Mouse (Mus musculus) stomach, embryonic 14.5 days (tissue): ENCODE measurements around the gene Scrt2. TPM values are rescaled to one million over a fixed set of nuclear protein-coding genes. Genes with fewer than 3 reads are reported as not detected.

Experiments
- ATAC-seq: fragments of 200-750 bp; cut with Nextera tagmentation; 2 replicates; pipeline ENCODE4 v1.8.0; 2017; ENCODE audit warnings: low read depth, moderate TSS enrichment; ENCODE audit not compliant: insufficient number of reproducible peaks, insufficient read depth, low FRiP score
- H3K27ac ChIP-seq: fragments of 300-500 bp; sonication (generic); 2 replicates; pipeline ENCODE4 v1.5.1; 2014; ENCODE audit warnings: mild to moderate bottlenecking, low read length, moderate library complexity, mixed read lengths
- H3K27me3 ChIP-seq: fragments of 300-500 bp; sonication (generic); 2 replicates; pipeline ENCODE4 v1.6.1; 2014; ENCODE audit warnings: low read length, control low read depth, mixed read lengths; ENCODE audit not compliant: control insufficient read depth, insufficient read depth
- H3K36me3 ChIP-seq: fragments of 300-500 bp; sonication (generic); 2 replicates; pipeline ENCODE4 v1.6.1; 2014; ENCODE audit warnings: mild to moderate bottlenecking, control low read depth, low read length, moderate library complexity, mixed read lengths; ENCODE audit not compliant: control insufficient read depth, insufficient read depth
- H3K4me1 ChIP-seq: fragments of 300-500 bp; sonication (generic); 2 replicates; pipeline ENCODE4 v1.6.1; 2014; ENCODE audit warnings: low read length, control low read depth, mixed read lengths; ENCODE audit not compliant: control insufficient read depth, insufficient read depth
- H3K4me2 ChIP-seq: fragments of 300-500 bp; sonication (generic); replicated peaks from 2 replicates; pipeline ENCODE4 v1.6.1; 2014; ENCODE audit warnings: low read depth, low read length, control low read depth
- H3K4me3 ChIP-seq: fragments of 300-500 bp; sonication (generic); 2 replicates; pipeline ENCODE4 v1.5.1; 2014; ENCODE audit warnings: low read depth, low read length, control low read depth
- H3K9ac ChIP-seq: fragments of 300-500 bp; sonication (generic); replicated peaks from 2 replicates; pipeline ENCODE4 v1.6.1; 2014; ENCODE audit warnings: low read depth, mild to moderate bottlenecking, control low read depth, low read length, moderate library complexity, mixed read lengths
- H3K9me3 ChIP-seq: fragments of 300-500 bp; sonication (generic); 2 replicates; pipeline ENCODE4 v1.6.1; 2016; ENCODE audit warnings: low read depth, low read length, control low read depth; ENCODE audit not compliant: control insufficient read depth
- WGBS: fragments of 180-500 bp; shearing (Covaris S2); extraction: QIAGEN DNeasy Blood & Tissue Kit; methylation state at CpG from one replicate; pipeline ENCODE4 v1.1.7; 2014; 5-methylcytosine and 5-hydroxymethylcytosine counted together
- polyA plus RNA-seq: library from polyadenylated mRNA; unstranded; fragments of >200 nt; fragmentation: Nextera tagmentation; extraction: Ambion mirVana; gene quantifications from 2 replicates; pipeline ENCODE4 v1.2.1, GENCODE M21; 2014

Gene Scrt2
- polyA plus RNA-seq, result 0.10 and 0.12 TPM in 2 replicates

- H3K9ac ChIP-seq, result no peak within 1 kb of the TSS
- 0 out of 2 replicates have a peak, but pooled peaks cover 9% of the 10 kb centered on the region for H3K4me1 ChIP-seq
- peaks cover 22% of the 10 kb centered on the region; the same call in 1 of the 2 replicates for H3K27me3 ChIP-seq
- peak within 1 kb of the TSS; percentile 26 for H3K4me3 ChIP-seq
- WGBS, result 1% methylated on average over 22 of the region's 24 CpGs
- no peaks in the 10 kb centered on the region for H3K9me3 ChIP-seq
- H3K4me2 ChIP-seq, result peak within 1 kb of the TSS; percentile 51
- H3K27ac ChIP-seq, result no peak within 1 kb of the TSS
- no peak for ATAC-seq
- no peaks in the 10 kb centered on the region for H3K36me3 ChIP-seq
Measured at GRCm38 (mm10) chr2:152080685-152081541, at the start of gene Scrt2. Scrt2 (plus strand) TSS chr2:152081529.

- no peaks in the 10 kb centered on the region for H3K36me3 ChIP-seq
- no peak overlapping the region for H3K9ac ChIP-seq
- H3K4me2 ChIP-seq, result no peak overlapping the region
- H3K4me1 ChIP-seq, result no peaks in the 10 kb centered on the region
- no peak for ATAC-seq
- no peaks in the 10 kb centered on the region for H3K27me3 ChIP-seq
- no peaks in the 10 kb centered on the region for H3K9me3 ChIP-seq
- no peak overlapping the region for H3K4me3 ChIP-seq
- no peak overlapping the region for H3K27ac ChIP-seq
Measured at GRCm38 (mm10) chr2:152040101-152040500, 41.2 kb upstream of the Scrt2 start.

GRCm38 (mm10) chr2:152047116-152048002, 34.0 kb upstream of the Scrt2 start:
- ATAC-seq, result no peak; the same call in 1 of the 2 replicates
- H3K4me3 ChIP-seq, result no peak overlapping the region; the same call in 1 of the 2 replicates
- peaks cover 11% of the 10 kb centered on the region; the same call in 1 of the 2 replicates for H3K4me1 ChIP-seq
- WGBS, result 4% methylated on average over 25 of the region's 25 CpGs
- peaks cover 34% of the 10 kb centered on the region for H3K27me3 ChIP-seq
- no peak overlapping the region; the same call in 1 of the 2 replicates for H3K4me2 ChIP-seq
- no peak overlapping the region for H3K27ac ChIP-seq
- H3K9ac ChIP-seq, result no peak overlapping the region
- H3K36me3 ChIP-seq, result no peaks in the 10 kb centered on the region
- no peaks in the 10 kb centered on the region for H3K9me3 ChIP-seq

- Histone ChIP-seq H3K4me3 (peak overlapping the region; percentile 40), H3K36me3 (no peaks in the 10 kb centered on the region), H3K4me1 (peaks cover 11% of the 10 kb centered on the region; the same call in 1 of the 2 replicates), H3K9ac (peak overlapping the region; percentile 30; the same call in 1 of the 2 replicates), H3K27me3 (peaks cover 34% of the 10 kb centered on the region), H3K27ac (no peak overlapping the region), H3K9me3 (no peaks in the 10 kb centered on the region), H3K4me2 (peak overlapping the region; percentile 98)
- peak; percentile 35; the same call in 1 of the 2 replicates for ATAC-seq
- WGBS, result 2% methylated on average over 68 of the region's 82 CpGs
Measured at GRCm38 (mm10) chr2:152048003-152048980, 33.0 kb upstream of the Scrt2 start.

- Histone ChIP-seq H3K9me3 (no peaks in the 10 kb centered on the region), H3K4me2 (peak overlapping the region; percentile 98), H3K9ac (0 out of 2 replicates have a peak overlapping the region, but pooled peaks have one; percentile 30), H3K4me3 (peak overlapping the region; percentile 40), H3K36me3 (no peaks in the 10 kb centered on the region), H3K27me3 (peaks cover 34% of the 10 kb centered on the region), H3K4me1 (peaks cover 11% of the 10 kb centered on the region; the same call in 1 of the 2 replicates), H3K27ac (no peak overlapping the region)
- WGBS, result under 1% methylated on average over 24 of the region's 24 CpGs
- ATAC-seq, result 0 out of 2 replicates have a peak, but pooled peaks have one; percentile 24
Measured at GRCm38 (mm10) chr2:152048981-152049441, 32.3 kb upstream of the Scrt2 start.

GRCm38 (mm10) chr2:152049611-152050270, 31.6 kb upstream of the Scrt2 start:
- Histone ChIP-seq H3K27ac (no peak overlapping the region), H3K4me3 (no peak overlapping the region), H3K27me3 (peaks cover 34% of the 10 kb centered on the region), H3K9ac (no peak overlapping the region), H3K4me2 (peak overlapping the region; percentile 98; the same call in 1 of the 2 replicates), H3K4me1 (peaks cover 11% of the 10 kb centered on the region; the same call in 1 of the 2 replicates), H3K9me3 (no peaks in the 10 kb centered on the region), H3K36me3 (no peaks in the 10 kb centered on the region)
- WGBS, result 7% methylated on average over 13 of the region's 13 CpGs
- ATAC-seq, result no peak

- H3K4me2 ChIP-seq, result no peak overlapping the region
- peaks cover 34% of the 10 kb centered on the region for H3K27me3 ChIP-seq
- 16% methylated on average over 7 of the region's 7 CpGs for WGBS
- no peaks in the 10 kb centered on the region for H3K36me3 ChIP-seq
- H3K4me1 ChIP-seq, result peaks cover 11% of the 10 kb centered on the region; the same call in 1 of the 2 replicates
- no peak overlapping the region for H3K4me3 ChIP-seq
- no peak overlapping the region for H3K27ac ChIP-seq
- no peak overlapping the region for H3K9ac ChIP-seq
- H3K9me3 ChIP-seq, result no peaks in the 10 kb centered on the region
- ATAC-seq, result no peak
Measured at GRCm38 (mm10) chr2:152050316-152050715, 31.0 kb upstream of the Scrt2 start.
